Mouse (Mus musculus) intestine, embryonic 14.5 days (tissue): ENCODE results near the gene Gm20671. TPM values are rescaled to one million over a fixed set of nuclear protein-coding genes. Genes with fewer than 3 reads are reported as not detected.
"Not testable (repeated sequence)": the region's sequence is repeated elsewhere in the genome, so short reads cannot be mapped to it uniquely, and the experiment has no call there.

Experiments used
- ATAC-seq: fragments of 200-750 bp; cut with Nextera tagmentation; replicated peaks from 2 replicates; pipeline ENCODE4 v1.8.0; 2017; ENCODE audit warnings: low read depth, moderate number of reproducible peaks, moderate TSS enrichment, moderate library complexity; ENCODE audit not compliant: low FRiP score, low TSS enrichment
- DNase-seq: peaks from one replicate; pipeline ENCODE4 v3.0.0-alpha.2; 2018; ENCODE audit warnings: low spot score
- H3K27ac ChIP-seq: fragments of 300-500 bp; sonication (generic); 2 replicates; pipeline ENCODE4 v1.5.1; 2014; ENCODE audit warnings: low read depth, mild to moderate bottlenecking, control low read depth
- H3K27me3 ChIP-seq: fragments of 300-500 bp; sonication (generic); replicated peaks from 2 replicates; pipeline ENCODE4 v1.6.1; 2014; ENCODE audit warnings: low read length, control low read depth; ENCODE audit not compliant: control insufficient read depth, insufficient read depth
- H3K36me3 ChIP-seq: fragments of 300-500 bp; sonication (generic); 2 replicates; pipeline ENCODE4 v1.6.1; 2014; ENCODE audit warnings: low read length, control low read depth; ENCODE audit not compliant: control insufficient read depth, insufficient read depth
- H3K4me1 ChIP-seq: fragments of 300-500 bp; sonication (generic); replicated peaks from 2 replicates; pipeline ENCODE4 v1.6.1; 2014; ENCODE audit warnings: low read length, control low read depth, mixed read lengths; ENCODE audit not compliant: control insufficient read depth, insufficient read depth
- H3K4me2 ChIP-seq: fragments of 300-500 bp; sonication (generic); 2 replicates; pipeline ENCODE4 v1.6.1; 2014; ENCODE audit warnings: low read length
- H3K4me3 ChIP-seq: fragments of 300-500 bp; sonication (generic); 2 replicates; pipeline ENCODE4 v1.5.1; 2014; ENCODE audit warnings: low read depth, low read length, control low read depth, mixed read lengths
- H3K9ac ChIP-seq: fragments of 300-500 bp; sonication (generic); 2 replicates; pipeline ENCODE4 v1.6.1; 2014; ENCODE audit warnings: mild to moderate bottlenecking, low read length
- H3K9me3 ChIP-seq: fragments of 300-500 bp; sonication (generic); 2 replicates; pipeline ENCODE4 v1.6.1; 2016; ENCODE audit warnings: low read length, control low read depth; ENCODE audit not compliant: control insufficient read depth
- WGBS: fragments of 180-500 bp; shearing (Covaris S2); extraction: QIAGEN DNeasy Blood & Tissue Kit; methylation state at CpG from one replicate; pipeline ENCODE4 v1.1.7; 2014; 5-methylcytosine and 5-hydroxymethylcytosine counted together
- polyA plus RNA-seq: library from polyadenylated mRNA; unstranded; fragments of >200 nt; fragmentation: Nextera tagmentation; extraction: Ambion mirVana; gene quantifications from 2 replicates; pipeline ENCODE4 v1.2.1, GENCODE M21; 2014

The Gm20671 gene
- polyA plus RNA-seq, 1 experiment from 2014 or later: not detected

- WGBS: 91% methylated on average over 4 of the region's 4 CpGs
- ATAC-seq: no peak
- no peaks in the 10 kb centered on the region for H3K9me3 ChIP-seq
- H3K4me1 ChIP-seq: no peaks in the 10 kb centered on the region
- no peak for DNase-seq
- H3K27me3 ChIP-seq: no peaks in the 10 kb centered on the region
- peaks cover 27% of the 10 kb centered on the region for H3K36me3 ChIP-seq
- no peak overlapping the region for H3K27ac ChIP-seq
- no peak overlapping the region for H3K9ac ChIP-seq
- no peak overlapping the region for H3K4me3 ChIP-seq
- H3K4me2 ChIP-seq: no peak overlapping the region
Measured at GRCm38 (mm10) chr5:32767636-32768373, 59.1 kb downstream of the Gm20671 start.

- WGBS: 53% methylated on average over 3 of the region's 3 CpGs
- no peak for DNase-seq
- no peaks in the 10 kb centered on the region for H3K4me1 ChIP-seq
Measured at GRCm38 (mm10) chr5:32767004-32767403, 59.9 kb downstream of the Gm20671 start.

GRCm38 (mm10) chr5:32761566-32762140 is 65.3 kb downstream of the Gm20671 start:
- WGBS: 86% methylated on average over 5 of the region's 5 CpGs
- no peak overlapping the region for H3K9ac ChIP-seq
- no peak overlapping the region for H3K27ac ChIP-seq
- H3K9me3 ChIP-seq: no peaks in the 10 kb centered on the region
- no peaks in the 10 kb centered on the region for H3K27me3 ChIP-seq
- no peak overlapping the region for H3K4me2 ChIP-seq
- peaks cover 22% of the 10 kb centered on the region for H3K36me3 ChIP-seq
- H3K4me1 ChIP-seq: no peaks in the 10 kb centered on the region
- H3K4me3 ChIP-seq: no peak overlapping the region
- DNase-seq (no peak), ATAC-seq (no peak)

More at GRCm38 (mm10) chr5:32767004-32767403, 59.9 kb downstream of the Gm20671 start:
- H3K36me3 ChIP-seq: peaks cover 27% of the 10 kb centered on the region
- H3K27me3 ChIP-seq: no peaks in the 10 kb centered on the region
- no peak overlapping the region for H3K4me3 ChIP-seq
- no peak overlapping the region for H3K9ac ChIP-seq
- no peak for ATAC-seq
- H3K4me2 ChIP-seq: no peak overlapping the region
- no peaks in the 10 kb centered on the region for H3K9me3 ChIP-seq
- no peak overlapping the region for H3K27ac ChIP-seq

GRCm38 (mm10) chr5:32760787-32761186 is 66.1 kb downstream of the Gm20671 start:
- H3K36me3 ChIP-seq: peaks cover 22% of the 10 kb centered on the region
- ATAC-seq: 0 out of 2 replicates have a peak, but pooled peaks have one; percentile 43
- WGBS: 63% methylated on average over 3 of the region's 3 CpGs
- H3K4me1 ChIP-seq: no peaks in the 10 kb centered on the region
- H3K27me3 ChIP-seq: no peaks in the 10 kb centered on the region
- no peak overlapping the region for H3K9ac ChIP-seq
- H3K9me3 ChIP-seq: no peaks in the 10 kb centered on the region
- no peak overlapping the region for H3K4me2 ChIP-seq
- no peak overlapping the region for H3K27ac ChIP-seq
- DNase-seq: no peak
- H3K4me3 ChIP-seq: no peak overlapping the region

GRCm38 (mm10) chr5:32760352-32760751 is 66.6 kb downstream of the Gm20671 start:
- peaks cover 22% of the 10 kb centered on the region for H3K36me3 ChIP-seq
- not testable (repeated sequence) for H3K4me3 ChIP-seq, H3K4me1 ChIP-seq, ATAC-seq, DNase-seq, H3K4me2 ChIP-seq, H3K27me3 ChIP-seq, H3K9ac ChIP-seq, H3K27ac ChIP-seq, H3K9me3 ChIP-seq
- 93% methylated on average over 17 of the region's 18 CpGs for WGBS

GRCm38 (mm10) chr5:32759662-32760061 is 67.2 kb downstream of the Gm20671 start:
- ATAC-seq (no peak), DNase-seq (no peak)
- H3K27me3 ChIP-seq: no peaks in the 10 kb centered on the region
- peaks cover 20% of the 10 kb centered on the region for H3K36me3 ChIP-seq
- H3K4me1 ChIP-seq: no peaks in the 10 kb centered on the region
- H3K9me3 ChIP-seq: no peaks in the 10 kb centered on the region
- WGBS: 82% methylated on average over 2 of the region's 2 CpGs
- H3K4me2 ChIP-seq: no peak overlapping the region
- H3K27ac ChIP-seq: no peak overlapping the region
- no peak overlapping the region for H3K9ac ChIP-seq
- H3K4me3 ChIP-seq: no peak overlapping the region

GRCm38 (mm10) chr5:32756141-32756540 is 70.8 kb downstream of the Gm20671 start:
- DNase-seq (no peak), ATAC-seq (no peak)
- WGBS: 92% methylated on average over 8 of the region's 8 CpGs
- no peaks in the 10 kb centered on the region for H3K9me3 ChIP-seq
- H3K4me2 ChIP-seq: no peak overlapping the region
- no peak overlapping the region for H3K27ac ChIP-seq
- no peak overlapping the region for H3K4me3 ChIP-seq
- no peaks in the 10 kb centered on the region for H3K36me3 ChIP-seq
- no peak overlapping the region for H3K9ac ChIP-seq
- H3K27me3 ChIP-seq: no peaks in the 10 kb centered on the region
- no peaks in the 10 kb centered on the region for H3K4me1 ChIP-seq

- DNase-seq: no peak
- Histone ChIP-seq H3K4me2 (no peak overlapping the region), H3K27me3 (no peaks in the 10 kb centered on the region), H3K9ac (no peak overlapping the region), H3K9me3 (no peaks in the 10 kb centered on the region), H3K36me3 (no peaks in the 10 kb centered on the region), H3K4me1 (peaks cover 3% of the 10 kb centered on the region; the same call in 1 of the 2 replicates), H3K4me3 (no peak overlapping the region), H3K27ac (no peak overlapping the region)
- 48% methylated on average over 2 of the region's 2 CpGs for WGBS
- ATAC-seq: no peak
Measured at GRCm38 (mm10) chr5:32751736-32752135, 75.2 kb downstream of the Gm20671 start.

- H3K27me3 ChIP-seq: no peaks in the 10 kb centered on the region
- no peak overlapping the region for H3K9ac ChIP-seq
- H3K4me1 ChIP-seq: peaks cover 18% of the 10 kb centered on the region
- H3K4me2 ChIP-seq: no peak overlapping the region
- no peaks in the 10 kb centered on the region for H3K36me3 ChIP-seq
- no peak overlapping the region for H3K27ac ChIP-seq
- WGBS: 67% methylated on average over 6 of the region's 6 CpGs
- no peak for ATAC-seq
- no peaks in the 10 kb centered on the region for H3K9me3 ChIP-seq
- DNase-seq: no peak
- H3K4me3 ChIP-seq: no peak overlapping the region
Measured at GRCm38 (mm10) chr5:32748936-32749335, 78.0 kb downstream of the Gm20671 start.
